Mouse (Mus musculus) intestine, embryonic 16.5 days (tissue): ENCODE measurements around the gene Frem2. TPM values are rescaled to one million over a fixed set of nuclear protein-coding genes. Genes with fewer than 3 reads are reported as not detected.
A peak's percentile ranks its signal among the peaks of the same experiment; 100 is the strongest.

Source experiments
- ATAC-seq: fragments of 200-750 bp; cut with Nextera tagmentation; 2 replicates; pipeline ENCODE4 v1.8.0; 2017; ENCODE audit warnings: moderate TSS enrichment, moderate library complexity
- H3K27ac ChIP-seq: fragments of 300-500 bp; sonication (generic); 2 replicates; pipeline ENCODE4 v1.5.1; 2014; ENCODE audit warnings: mild to moderate bottlenecking, low read length
- H3K27me3 ChIP-seq: fragments of 300-500 bp; sonication (generic); replicated peaks from 2 replicates; pipeline ENCODE4 v1.6.1; 2014; ENCODE audit warnings: low read length, control low read depth, mixed read lengths; ENCODE audit not compliant: control insufficient read depth, insufficient read depth
- H3K36me3 ChIP-seq: fragments of 300-500 bp; sonication (generic); 2 replicates; pipeline ENCODE4 v1.6.1; 2014; ENCODE audit warnings: low read length, control low read depth; ENCODE audit not compliant: control insufficient read depth, insufficient read depth
- H3K4me1 ChIP-seq: fragments of 300-500 bp; sonication (generic); 2 replicates; pipeline ENCODE4 v1.6.1; 2014; ENCODE audit warnings: low read length, control low read depth, mixed read lengths; ENCODE audit not compliant: control insufficient read depth, insufficient read depth
- H3K4me2 ChIP-seq: fragments of 300-500 bp; sonication (generic); 2 replicates; pipeline ENCODE4 v1.6.1; 2014; ENCODE audit warnings: low read depth, low read length, control low read depth
- H3K4me3 ChIP-seq: fragments of 300-500 bp; sonication (generic); 2 replicates; pipeline ENCODE4 v1.5.1; 2014; ENCODE audit warnings: mild to moderate bottlenecking, low read length
- H3K9ac ChIP-seq: fragments of 300-500 bp; sonication (generic); 2 replicates; pipeline ENCODE4 v1.6.1; 2014; ENCODE audit warnings: low read depth, low read length
- H3K9me3 ChIP-seq: fragments of 300-500 bp; sonication (generic); 2 replicates; pipeline ENCODE4 v1.6.1; 2016; ENCODE audit warnings: low read length, control low read depth; ENCODE audit not compliant: control insufficient read depth
- WGBS: fragments of 180-500 bp; shearing (Covaris S2); extraction: QIAGEN DNeasy Blood & Tissue Kit; methylation state at CpG from one replicate; pipeline ENCODE4 v1.1.7; 2014; 5-methylcytosine and 5-hydroxymethylcytosine counted together
- polyA plus RNA-seq: library from polyadenylated mRNA; unstranded; fragments of >200 nt; fragmentation: Nextera tagmentation; extraction: Ambion mirVana; gene quantifications from 2 replicates; pipeline ENCODE4 v1.2.1, GENCODE M21; 2015

Gene Frem2
- polyA plus RNA-seq, 1 experiment from 2014 or later: 5.3 TPM

- ATAC-seq: no peak
- no peaks in the 10 kb centered on the region for H3K27me3 ChIP-seq
- H3K9me3 ChIP-seq: no peaks in the 10 kb centered on the region
- H3K9ac ChIP-seq: no peak overlapping the region
- H3K4me1 ChIP-seq: no peaks in the 10 kb centered on the region
- H3K4me3 ChIP-seq: no peak overlapping the region
- WGBS: 48% methylated on average over 4 of the region's 4 CpGs
- no peak overlapping the region for H3K4me2 ChIP-seq
- H3K36me3 ChIP-seq: no peaks in the 10 kb centered on the region
- no peak overlapping the region for H3K27ac ChIP-seq
Measured at GRCm38 (mm10) chr3:53630630-53631029, 26.5 kb downstream of the Frem2 start.

DNA sequence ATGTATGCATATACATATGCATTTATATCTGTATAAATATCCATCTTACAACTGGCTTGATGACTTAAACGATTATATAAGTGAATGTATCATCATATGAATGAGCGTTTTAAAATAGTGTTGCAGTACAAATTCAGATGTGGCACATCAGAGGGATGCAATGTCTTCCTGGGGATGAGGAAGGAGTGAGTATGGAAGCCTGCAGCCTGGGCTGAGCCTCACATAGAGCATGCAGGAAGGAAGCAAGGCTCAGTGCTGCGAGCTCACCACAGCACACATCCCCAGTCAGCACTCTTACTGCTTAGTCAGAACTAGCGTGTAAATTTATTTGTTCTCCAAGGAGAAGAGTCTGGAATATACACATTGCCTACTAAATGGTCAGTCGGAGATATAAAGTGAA, 27.2 kb downstream of the Frem2 start:
- Histone ChIP-seq H3K9me3 (no peaks in the 10 kb centered on the region), H3K27me3 (no peaks in the 10 kb centered on the region), H3K27ac (no peak overlapping the region), H3K4me2 (no peak overlapping the region), H3K4me3 (no peak overlapping the region), H3K4me1 (no peaks in the 10 kb centered on the region), H3K36me3 (no peaks in the 10 kb centered on the region), H3K9ac (no peak overlapping the region)
- ATAC-seq: no peak
- WGBS: 86% methylated on average over 5 of the region's 5 CpGs

GRCm38 (mm10) chr3:53623222-53623621, 33.9 kb downstream of the Frem2 start:
- H3K4me1 ChIP-seq: peaks cover 3% of the 10 kb centered on the region; the same call in 1 of the 2 replicates
- no peak overlapping the region for H3K27ac ChIP-seq
- no peak overlapping the region for H3K9ac ChIP-seq
- no peaks in the 10 kb centered on the region for H3K27me3 ChIP-seq
- H3K4me3 ChIP-seq: no peak overlapping the region
- H3K4me2 ChIP-seq: no peak overlapping the region
- 66% methylated on average over 8 of the region's 8 CpGs for WGBS
- no peaks in the 10 kb centered on the region for H3K36me3 ChIP-seq
- no peak for ATAC-seq
- no peaks in the 10 kb centered on the region for H3K9me3 ChIP-seq

- no peaks in the 10 kb centered on the region for H3K27me3 ChIP-seq
- no peak overlapping the region for H3K4me2 ChIP-seq
- H3K9ac ChIP-seq: no peak overlapping the region
- no peak overlapping the region for H3K4me3 ChIP-seq
- H3K9me3 ChIP-seq: no peaks in the 10 kb centered on the region
- no peaks in the 10 kb centered on the region for H3K36me3 ChIP-seq
- H3K4me1 ChIP-seq: peaks cover 3% of the 10 kb centered on the region; the same call in 1 of the 2 replicates
- WGBS: 74% methylated on average over 3 of the region's 3 CpGs
- no peak overlapping the region for H3K27ac ChIP-seq
- no peak for ATAC-seq
Measured at GRCm38 (mm10) chr3:53620978-53621377, 36.2 kb downstream of the Frem2 start.

DNA sequence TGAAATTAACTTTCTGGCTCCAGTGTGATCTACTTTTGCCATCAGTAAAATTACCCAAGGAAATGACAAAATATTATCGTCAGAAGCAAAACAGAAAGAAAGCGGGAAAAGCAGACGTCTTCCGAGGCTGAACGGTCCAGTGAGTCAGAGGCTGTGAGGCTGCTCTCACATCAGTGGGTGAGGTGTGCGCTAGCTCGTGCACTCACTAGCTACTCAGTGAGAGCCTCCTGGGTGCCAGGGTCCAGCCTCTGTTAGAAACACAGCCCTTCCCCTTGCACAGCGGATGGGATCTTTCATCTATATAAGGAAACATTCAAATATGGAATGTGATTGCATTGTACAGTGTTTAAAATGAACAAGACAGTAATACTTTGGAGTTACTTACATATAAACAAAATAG, 36.8 kb downstream of the Frem2 start:
- Histone ChIP-seq H3K27ac (peak overlapping the region; percentile 23; the same call in 1 of the 2 replicates), H3K9me3 (no peaks in the 10 kb centered on the region), H3K4me1 (peaks cover 3% of the 10 kb centered on the region; the same call in 1 of the 2 replicates), H3K27me3 (no peaks in the 10 kb centered on the region), H3K9ac (no peak overlapping the region), H3K36me3 (no peaks in the 10 kb centered on the region), H3K4me3 (no peak overlapping the region), H3K4me2 (no peak overlapping the region)
- WGBS: 65% methylated on average over 8 of the region's 8 CpGs
- ATAC-seq: peak; percentile 64; the same call in 1 of the 2 replicates

DNA sequence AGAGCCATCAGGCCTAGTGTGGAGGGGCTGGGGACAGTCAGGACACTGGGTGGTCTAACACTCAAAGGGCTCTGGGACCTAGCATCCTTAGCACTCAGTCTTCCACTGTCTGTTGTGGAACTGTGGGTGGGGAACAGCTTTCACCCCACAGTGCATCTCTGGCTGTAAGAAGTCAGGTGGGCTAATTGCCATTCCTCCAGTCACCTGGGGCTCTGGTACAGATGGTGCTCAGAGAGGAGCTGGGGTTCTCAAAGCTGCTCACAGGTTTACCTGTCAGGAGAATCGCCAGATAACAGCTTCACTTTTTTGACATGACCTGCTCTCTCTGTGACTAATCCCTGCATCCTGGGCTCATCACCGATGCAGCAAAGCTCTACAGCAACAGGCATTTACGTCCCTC, 46.0 kb downstream of the Frem2 start:
- ATAC-seq: no peak
- no peak overlapping the region for H3K4me3 ChIP-seq
- H3K9me3 ChIP-seq: no peaks in the 10 kb centered on the region
- H3K27ac ChIP-seq: no peak overlapping the region
- H3K4me1 ChIP-seq: peaks cover 3% of the 10 kb centered on the region; the same call in 1 of the 2 replicates
- H3K9ac ChIP-seq: no peak overlapping the region
- WGBS: 56% methylated on average over 3 of the region's 3 CpGs
- H3K36me3 ChIP-seq: no peaks in the 10 kb centered on the region
- no peak overlapping the region for H3K4me2 ChIP-seq
- no peaks in the 10 kb centered on the region for H3K27me3 ChIP-seq

DNA sequence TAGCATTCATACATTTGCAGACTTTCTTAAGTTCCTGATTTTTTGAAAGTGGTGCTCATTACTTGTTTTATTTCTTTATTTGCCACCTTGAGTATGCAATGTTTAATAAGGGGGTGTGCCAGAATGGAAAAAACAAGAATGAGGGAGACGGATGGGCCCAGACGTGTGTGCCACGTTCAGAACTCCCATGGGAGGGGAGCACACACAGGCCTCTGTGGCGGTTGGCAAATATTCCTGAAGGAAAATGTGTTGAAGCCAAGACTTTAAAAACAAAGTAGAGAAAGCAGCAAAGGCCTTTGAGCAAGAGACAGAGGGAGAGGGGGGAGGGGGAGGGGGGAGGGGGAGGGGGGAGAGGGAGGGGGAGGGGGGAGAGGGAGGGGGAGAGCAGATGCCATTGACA, 47.3 kb downstream of the Frem2 start:
- H3K4me1 ChIP-seq: peaks cover 3% of the 10 kb centered on the region; the same call in 1 of the 2 replicates
- no peaks in the 10 kb centered on the region for H3K27me3 ChIP-seq
- no peak overlapping the region for H3K27ac ChIP-seq
- 0 out of 2 replicates have a peak, but pooled peaks cover 3% of the 10 kb centered on the region for H3K9me3 ChIP-seq
- H3K36me3 ChIP-seq: no peaks in the 10 kb centered on the region
- H3K9ac ChIP-seq: no peak overlapping the region
- H3K4me2 ChIP-seq: no peak overlapping the region
- H3K4me3 ChIP-seq: no peak overlapping the region
- WGBS: 50% methylated on average over 4 of the region's 4 CpGs
- ATAC-seq: no peak

DNA sequence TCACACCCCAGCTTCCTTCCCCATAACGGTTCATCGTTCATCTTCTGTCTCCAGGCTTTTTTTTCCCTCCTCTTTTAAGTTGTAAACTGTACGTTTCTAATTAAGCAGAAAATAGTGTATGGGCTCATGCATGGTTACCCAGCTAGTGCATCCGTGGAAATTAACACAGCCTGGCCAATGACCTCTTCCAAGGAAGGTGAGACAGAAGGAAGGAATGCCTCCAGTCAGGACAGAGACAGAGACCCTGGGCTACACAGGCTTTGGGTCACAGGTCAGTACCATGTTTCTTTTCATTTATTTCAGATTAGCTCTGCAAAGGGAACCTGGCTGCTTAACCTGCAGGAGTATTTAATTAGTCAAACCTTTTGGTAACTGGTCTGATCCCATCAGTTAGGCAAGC, 57.0 kb downstream of the Frem2 start:
- 61% methylated on average over 4 of the region's 4 CpGs for WGBS

GRCm38 (mm10) chr3:53599315-53599714, 57.8 kb downstream of the Frem2 start:
- H3K27me3 ChIP-seq: no peaks in the 10 kb centered on the region
- WGBS: 16% methylated on average over 7 of the region's 7 CpGs

More for the DNA sequence above, 57.0 kb downstream of the Frem2 start:
- no peak overlapping the region for H3K4me2 ChIP-seq
- H3K27ac ChIP-seq: no peak overlapping the region
- ATAC-seq: no peak
- peaks cover 12% of the 10 kb centered on the region for H3K4me1 ChIP-seq
- H3K9me3 ChIP-seq: no peaks in the 10 kb centered on the region
- no peak overlapping the region for H3K9ac ChIP-seq
- H3K36me3 ChIP-seq: no peaks in the 10 kb centered on the region
- no peaks in the 10 kb centered on the region for H3K27me3 ChIP-seq
- H3K4me3 ChIP-seq: no peak overlapping the region

More at GRCm38 (mm10) chr3:53599315-53599714, 57.8 kb downstream of the Frem2 start:
- Histone ChIP-seq H3K27ac (peak overlapping the region; percentile 56), H3K36me3 (no peaks in the 10 kb centered on the region), H3K4me2 (peak overlapping the region; percentile 37; the same call in 1 of the 2 replicates), H3K9me3 (no peaks in the 10 kb centered on the region), H3K4me3 (no peak overlapping the region), H3K9ac (no peak overlapping the region), H3K4me1 (peaks cover 12% of the 10 kb centered on the region)
- peak; percentile 40; the same call in 1 of the 2 replicates for ATAC-seq
